Mouse (Mus musculus) testis, adult 2 months (tissue): Measurements from ENCODE around the gene Fam32a.
A peak's percentile ranks its signal among the peaks of the same experiment; 100 is the strongest.

ENCODE experiments used
- CTCF ChIP-seq: fragments of 200-500 bp; IDR thresholded peaks from 2 replicates; pipeline ENCODE4 v1.5.1; 2012; ENCODE audit warnings: low read depth, mild to moderate bottlenecking, inconsistent platforms, low read length, moderate library complexity; ENCODE audit not compliant: control insufficient read depth, insufficient read depth, insufficient replicate concordance
- POLR2A ChIP-seq: fragments of 200-500 bp; IDR thresholded peaks from 2 replicates; pipeline ENCODE4 v1.6.1; 2012; ENCODE audit warnings: low read depth, mild to moderate bottlenecking, inconsistent platforms, low read length, moderate library complexity; ENCODE audit not compliant: control insufficient read depth

DNA sequence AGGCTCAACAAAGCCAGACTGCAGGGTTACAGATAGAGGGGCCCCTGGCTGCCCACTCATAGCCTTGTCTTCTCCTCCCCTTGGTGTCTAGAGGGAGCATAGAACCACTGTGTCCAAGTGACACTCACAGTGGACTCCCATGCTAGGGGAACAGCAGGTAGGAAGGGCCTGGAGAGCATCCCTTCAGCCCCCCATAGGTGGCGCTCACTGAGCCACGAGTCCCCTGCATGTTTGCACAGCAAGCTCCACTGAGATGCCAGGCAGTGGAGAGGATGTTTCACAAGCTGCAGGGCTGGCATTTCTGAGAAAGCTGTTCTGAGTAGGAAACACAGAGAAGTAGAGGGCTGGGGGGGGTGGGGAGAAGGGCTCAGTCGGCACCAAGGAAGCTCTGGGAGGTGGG, 52.8 kb downstream of the Fam32a start:
- no peak for TF ChIP-seq POLR2A
- peak; percentile 41; the same call in 1 of the 2 replicates for TF ChIP-seq CTCF
